Mouse (Mus musculus) c-Kit-positive CD71-positive TER-119-positive erythroid progenitor cells, embryonic 14.5 days (primary cell): ENCODE data around the gene Lhpp.
A peak's percentile ranks its signal among the peaks of the same experiment; 100 is the strongest.

Source experiments
- DNase-seq: peaks from one replicate; pipeline ENCODE4 v3.0.0-alpha.2; 2013; ENCODE audit warnings: low spot score

The Lhpp gene

DNA sequence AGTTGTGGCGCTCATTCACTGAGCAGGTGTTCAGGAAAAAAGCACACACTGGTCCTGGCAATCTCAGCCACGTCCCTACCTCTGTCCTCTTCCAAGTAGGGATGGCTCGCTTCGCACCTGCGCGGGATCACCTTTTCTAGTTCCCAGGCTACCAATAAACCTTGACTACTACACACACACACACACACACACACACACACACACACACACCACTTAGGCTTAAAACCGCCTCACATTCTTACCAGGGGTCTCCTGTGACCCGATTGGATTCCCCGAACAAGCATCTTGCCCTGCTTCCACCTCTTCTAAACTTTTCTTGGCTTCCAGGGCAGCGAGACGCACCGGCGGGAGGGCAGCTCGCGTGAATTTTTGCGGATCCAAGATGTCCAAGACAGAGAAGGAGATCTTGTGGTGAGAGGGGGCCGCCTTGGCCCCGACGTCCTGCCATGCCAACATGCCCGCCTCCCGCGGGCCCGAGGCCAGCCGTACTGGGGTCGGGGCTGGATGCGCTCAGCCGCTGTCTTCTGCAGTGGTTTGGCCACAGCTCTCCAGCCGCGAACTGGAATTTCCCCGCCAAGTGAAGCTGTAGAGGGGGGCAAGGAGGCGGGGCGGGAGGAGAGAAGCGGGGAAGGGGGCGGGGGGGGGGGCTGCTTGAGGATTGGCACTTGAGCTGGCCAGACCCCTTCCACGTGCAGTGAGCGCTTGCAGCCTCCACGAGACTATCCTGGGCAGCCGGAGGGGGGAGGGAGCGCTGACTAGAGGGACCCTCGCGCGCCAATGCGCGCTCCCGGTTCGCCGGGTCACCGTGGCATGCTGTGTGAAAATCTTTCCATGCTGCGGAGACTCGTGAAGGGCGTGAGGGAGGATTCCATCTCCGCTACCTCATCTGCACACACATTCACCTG lies 11.1 kb upstream of the Lhpp start, which contains the start of gene Nkx1-2:
TSS of gene Nkx1-2 (minus strand) at position 567 of the 905 bp plus-strand sequence.
- DNase-seq, result no peak

DNA sequence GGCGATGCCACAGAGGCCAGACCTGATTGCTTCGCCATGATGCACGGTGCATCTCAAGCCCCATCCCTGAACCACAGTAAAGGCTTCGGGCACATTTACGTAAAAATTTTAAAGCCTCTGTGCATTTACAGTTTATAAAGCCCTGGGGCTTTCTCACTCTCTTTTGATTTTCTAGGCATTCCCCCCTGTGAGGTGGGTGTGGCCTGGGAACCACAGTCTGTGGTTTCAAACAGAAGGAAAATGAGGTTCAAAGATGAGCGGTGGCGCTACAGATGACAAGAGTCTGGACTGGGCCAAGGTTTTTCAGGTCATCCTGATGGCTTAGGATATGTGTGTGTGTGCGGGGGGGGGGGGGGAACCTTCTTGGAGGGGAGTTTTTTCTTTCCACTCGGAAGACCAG lies 10.4 kb upstream of the Lhpp start:
- DNase-seq, result no peak

DNA sequence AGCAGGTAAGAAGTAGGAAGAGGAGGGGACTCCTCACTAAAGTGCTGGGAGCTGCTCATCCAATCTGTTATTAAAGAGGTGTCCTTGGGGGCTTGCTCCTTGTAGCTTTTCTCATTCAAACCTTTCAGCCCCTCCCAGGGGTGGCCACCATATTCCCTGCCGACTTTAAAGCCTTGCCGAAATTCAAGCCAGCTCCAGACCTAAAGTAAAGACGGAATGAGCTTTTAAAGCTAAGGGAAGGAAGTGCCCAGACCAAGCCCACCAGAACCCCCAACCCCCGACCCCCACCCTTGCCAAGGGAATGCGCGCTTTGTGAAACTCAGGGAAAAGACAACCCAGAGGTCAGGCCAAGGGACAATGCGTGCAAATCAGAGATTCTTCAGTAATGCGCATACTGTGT lies 9.5 kb upstream of the Lhpp start:
- DNase-seq, result no peak

DNA sequence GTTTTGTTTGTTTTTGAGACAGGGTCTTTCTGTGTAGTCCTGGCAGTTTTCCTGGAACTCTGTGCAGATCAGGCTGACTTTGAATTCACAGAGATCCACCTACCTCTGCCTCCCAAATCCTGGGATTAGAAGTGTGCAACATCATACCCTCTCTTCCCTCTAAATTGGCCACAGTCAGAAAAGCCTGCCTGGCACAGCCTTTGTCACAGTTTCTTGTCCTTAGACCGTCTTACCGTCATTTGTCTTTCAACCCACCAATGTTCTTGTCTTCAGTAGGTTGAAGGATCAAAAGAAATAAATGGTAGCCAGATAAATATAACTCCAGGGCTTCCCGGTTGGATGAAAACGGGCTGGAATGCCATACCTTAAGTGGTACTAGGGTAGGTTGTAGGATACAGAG lies 5.7 kb upstream of the Lhpp start:
- no peak for DNase-seq

DNA sequence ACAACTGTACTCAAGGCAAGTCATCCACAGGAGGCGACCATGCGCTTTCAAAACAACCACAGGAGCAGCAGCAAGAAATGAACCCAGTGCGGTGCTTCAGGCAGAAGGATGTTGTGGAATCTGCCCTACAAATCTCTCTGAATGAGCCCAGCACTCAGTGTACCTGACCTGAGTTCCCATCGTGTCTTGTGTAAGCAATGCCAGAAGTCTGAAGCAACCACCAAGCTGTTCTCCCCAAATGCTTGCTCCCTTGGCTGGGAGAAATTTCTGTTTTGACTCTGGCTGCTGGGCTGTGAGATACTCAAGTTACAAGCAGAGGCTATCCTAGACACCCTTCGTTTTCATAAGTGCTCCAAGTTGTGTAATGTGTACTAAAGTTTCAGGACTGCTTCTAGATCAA lies 4.7 kb upstream of the Lhpp start:
- DNase-seq, result no peak

DNA sequence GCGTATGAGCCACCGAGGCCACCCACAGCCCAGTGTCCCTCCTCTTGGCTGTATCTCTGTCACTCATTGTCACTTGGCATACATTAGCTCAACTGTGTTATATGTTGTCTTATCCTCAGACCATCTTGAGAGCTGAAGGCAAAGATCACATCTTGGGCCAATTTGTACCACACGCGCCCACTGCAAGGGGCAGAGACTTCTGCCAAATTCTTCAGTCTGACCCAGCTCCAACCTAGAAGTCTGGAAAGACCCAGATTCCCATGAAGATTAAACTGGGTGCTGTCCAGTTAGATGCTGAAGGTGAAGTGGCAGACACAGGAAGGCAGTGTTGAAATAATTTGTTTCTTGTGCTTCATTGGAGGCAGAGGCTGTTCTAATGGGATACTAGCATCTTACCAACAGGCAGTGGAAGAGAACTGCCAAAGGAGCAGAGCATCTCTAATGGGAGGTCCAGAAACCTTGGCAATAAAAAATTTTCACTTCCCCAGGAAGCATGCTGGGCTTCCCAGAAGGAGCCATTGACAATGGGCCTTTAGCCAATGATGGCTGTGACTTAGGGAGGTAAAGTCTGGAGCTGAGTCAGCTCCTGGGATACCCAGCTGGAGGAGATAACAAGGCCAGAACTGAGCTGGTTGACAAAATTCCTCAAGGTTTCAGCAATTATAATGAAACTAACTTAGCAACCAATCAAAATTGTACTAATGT lies 2.0 kb upstream of the Lhpp start:
- no peak for DNase-seq

DNA sequence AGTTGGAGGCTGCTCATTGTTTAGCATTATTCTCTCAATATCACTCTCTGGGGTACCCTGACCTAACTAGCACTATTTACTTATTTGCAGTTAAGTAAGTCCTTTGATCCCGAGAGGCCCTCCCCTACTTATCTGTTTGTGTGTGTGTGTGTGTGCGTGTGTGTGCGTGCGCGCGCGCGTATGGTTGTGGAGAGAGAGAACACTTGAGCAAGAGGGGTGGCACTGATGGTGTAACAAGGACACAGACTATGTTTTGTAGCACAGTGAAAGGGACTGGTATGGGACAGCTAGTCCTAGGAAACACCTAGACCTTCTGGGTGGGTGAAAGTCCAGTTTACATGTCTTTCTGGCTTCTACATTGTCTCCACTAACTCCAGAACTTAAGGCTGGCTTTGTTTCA lies 1.1 kb downstream of the Lhpp start:
- no peak for DNase-seq

DNA sequence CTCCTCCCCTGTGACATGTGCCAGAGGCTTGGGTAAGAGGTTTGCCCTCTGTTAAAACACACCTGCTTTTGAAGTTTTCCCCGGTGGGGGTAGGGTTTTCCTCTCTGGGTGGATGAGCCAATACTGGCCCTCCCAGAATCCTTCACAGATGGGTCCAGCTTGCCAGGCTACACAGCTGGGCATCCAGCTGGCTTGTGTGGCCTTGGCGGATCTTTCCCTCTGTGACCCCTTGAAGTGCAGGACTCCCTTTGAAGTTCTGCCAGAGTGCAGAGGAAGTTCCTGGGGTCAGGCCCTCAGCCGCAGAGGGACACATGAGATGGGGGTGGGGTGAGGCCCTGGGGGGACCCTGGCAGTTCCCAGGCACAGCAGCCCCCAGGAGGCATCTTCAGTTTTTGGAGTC lies 4.9 kb downstream of the Lhpp start:
- DNase-seq, result no peak

DNA sequence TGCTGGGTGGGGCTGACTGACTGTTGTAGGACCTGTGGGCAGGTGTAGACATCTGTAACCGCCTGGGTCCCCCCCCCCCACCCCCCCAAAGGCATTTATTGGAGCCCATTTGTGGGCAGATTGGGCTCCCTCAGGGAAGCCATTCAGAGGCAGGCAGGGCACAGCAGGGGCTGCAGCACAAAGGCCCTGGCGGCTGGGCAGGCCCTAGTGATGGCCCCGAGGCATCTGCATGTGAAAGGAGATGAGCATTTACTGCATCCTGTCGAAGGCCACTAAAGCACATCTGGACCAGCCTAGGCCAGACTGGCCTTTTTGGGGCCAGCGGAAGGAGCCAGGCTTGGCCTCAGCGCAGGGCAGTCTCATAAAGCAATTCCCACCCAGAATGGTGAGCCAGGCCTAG lies 6.0 kb downstream of the Lhpp start:
- no peak for DNase-seq

DNA sequence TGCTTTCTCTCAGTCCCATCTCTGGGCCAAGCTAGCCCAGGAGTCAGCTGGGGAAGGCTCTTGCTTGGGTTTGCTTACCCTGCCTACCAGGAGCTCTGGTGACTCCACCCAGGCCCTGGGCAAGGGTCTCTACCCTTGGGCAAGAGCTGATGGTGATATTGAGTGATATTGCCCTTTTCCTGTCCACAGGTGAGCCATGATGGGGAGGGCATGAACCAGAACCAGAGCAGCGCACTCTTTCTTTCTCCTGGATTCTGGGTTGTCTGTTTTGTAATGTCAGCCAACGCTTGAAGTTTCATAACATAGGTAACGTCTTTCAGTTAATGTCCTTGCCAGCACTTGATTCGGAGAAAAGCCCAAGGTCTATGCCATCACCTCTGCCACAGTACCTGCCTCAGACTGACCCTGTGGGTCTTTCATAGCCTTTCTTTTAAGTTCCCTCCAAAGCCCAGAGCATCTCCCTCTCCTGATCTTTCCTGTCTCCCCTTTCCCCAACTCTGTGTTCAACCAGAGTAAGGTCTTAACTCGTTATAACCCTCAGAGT lies 6.7 kb downstream of the Lhpp start:
- DNase-seq, result no peak

DNA sequence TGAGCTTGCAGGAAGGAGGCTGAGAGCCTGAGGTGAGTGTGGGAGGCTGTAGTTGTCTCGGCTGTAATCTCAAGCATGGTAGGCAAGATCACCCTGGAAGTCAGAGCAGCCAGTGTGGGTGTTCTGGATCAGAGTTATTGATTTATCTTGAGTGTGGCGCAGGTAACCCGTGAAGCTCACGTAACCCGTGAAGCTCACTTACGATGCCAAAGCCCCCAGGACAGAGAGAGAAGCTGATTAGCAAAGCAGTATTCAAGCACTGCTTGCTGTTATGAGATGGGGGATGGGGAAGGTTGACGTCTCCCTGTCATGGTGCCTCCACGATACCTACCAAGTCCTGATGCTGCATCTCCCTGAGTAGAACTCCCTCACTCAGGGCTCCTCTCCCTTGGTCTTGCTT lies 9.1 kb downstream of the Lhpp start:
- DNase-seq, result no peak

DNA sequence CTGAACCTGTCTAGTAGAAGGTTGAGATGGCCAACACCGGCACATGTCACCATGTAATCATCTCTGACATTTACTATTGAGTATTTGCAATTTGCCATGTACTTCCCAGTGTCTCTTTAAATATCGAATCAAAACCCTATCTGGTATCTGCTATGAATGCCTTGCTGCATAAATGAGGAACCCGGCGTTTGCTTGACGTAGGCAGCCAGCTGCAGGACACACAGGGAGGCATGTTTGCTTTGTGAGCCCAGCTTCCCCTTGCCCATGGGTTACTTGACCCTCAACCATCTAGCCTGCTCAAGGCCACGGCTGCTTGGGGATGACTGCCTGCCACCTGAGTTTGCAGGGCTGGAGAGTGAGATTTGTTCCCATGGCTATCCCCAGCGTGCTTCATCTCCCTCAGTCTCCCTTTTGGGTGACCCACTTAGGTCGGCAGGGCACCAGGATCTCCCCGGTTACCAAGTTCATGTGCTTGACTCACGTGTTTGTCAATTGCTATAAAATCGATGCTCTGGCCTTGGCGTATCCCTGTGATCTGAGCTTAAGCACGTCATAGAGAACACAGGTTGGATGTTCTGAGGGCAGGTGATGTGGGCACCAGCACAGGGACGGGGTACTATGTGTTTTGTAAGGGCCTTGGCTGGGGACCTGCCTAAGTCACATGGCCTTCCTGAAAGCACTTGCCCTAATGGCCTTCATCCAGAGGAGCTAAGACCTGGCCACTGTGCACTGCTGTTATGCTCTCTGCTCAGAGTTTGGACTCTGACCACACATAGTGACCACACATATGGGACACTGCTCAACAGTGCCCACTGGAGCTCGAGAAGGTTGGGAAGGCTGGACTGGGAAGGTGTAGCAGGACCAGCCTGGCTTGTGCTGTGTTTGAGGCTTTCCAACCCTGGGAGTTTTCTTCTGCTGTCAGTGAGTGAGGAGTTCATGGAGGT lies 9.8 kb downstream of the Lhpp start:
- DNase-seq, result no peak

DNA sequence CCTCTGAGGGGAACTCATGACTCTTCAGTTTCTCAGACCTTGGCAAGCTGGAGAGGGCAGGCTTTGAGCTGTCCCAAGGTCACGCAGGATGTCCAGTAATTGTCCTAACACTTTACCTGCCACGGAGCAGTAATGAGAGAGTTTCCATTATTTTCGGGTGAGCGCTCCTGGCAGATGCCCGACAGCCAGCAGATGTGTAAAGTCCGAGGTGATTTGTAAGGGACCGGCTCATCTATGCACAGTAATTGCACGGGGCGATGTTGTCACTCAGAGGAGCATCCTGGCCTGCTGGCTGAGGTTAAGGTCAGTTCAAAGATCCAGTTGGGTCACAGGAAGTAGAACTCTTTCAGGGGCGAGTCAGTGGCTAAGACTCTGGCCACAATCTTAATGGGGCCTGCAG lies 13.7 kb downstream of the Lhpp start:
- DNase-seq, result no peak

DNA sequence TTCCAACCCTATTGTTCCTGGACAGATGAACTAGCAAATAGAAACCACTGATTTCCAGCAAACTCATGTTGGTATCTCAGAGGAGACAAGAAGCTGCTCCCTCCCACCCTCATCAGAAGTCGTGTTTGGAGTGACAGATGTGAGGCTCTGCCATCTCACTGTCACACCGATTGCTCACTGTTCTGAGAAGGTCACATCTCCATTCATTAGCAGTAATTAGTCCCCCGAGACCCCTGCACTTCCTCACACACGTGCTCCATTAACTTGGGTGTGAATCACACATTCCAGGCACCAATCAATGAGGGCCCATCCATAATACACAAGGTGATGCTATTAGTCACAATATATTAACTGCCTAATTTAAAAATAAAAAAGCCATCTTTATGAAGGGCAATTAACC lies 15.7 kb downstream of the Lhpp start:
- no peak for DNase-seq

DNA sequence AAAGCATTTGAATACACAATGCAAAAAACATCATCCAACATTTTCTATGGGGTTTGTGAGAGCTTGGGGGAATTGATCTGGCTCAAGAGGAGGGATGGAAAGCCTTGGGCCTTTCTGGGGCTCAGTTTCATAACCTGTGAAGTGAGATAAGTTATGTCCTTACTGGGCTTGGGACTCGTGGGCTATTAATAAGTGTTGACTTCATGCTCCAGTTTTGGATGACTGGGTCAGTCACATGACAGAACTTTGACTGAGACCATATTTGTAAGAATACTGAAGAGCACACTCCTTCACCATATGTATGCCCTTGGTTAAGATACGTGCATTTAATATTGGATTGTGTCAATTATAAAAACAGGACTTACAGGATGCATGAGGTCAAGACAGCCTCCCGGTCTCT lies 17.0 kb downstream of the Lhpp start:
- DNase-seq, result no peak

DNA sequence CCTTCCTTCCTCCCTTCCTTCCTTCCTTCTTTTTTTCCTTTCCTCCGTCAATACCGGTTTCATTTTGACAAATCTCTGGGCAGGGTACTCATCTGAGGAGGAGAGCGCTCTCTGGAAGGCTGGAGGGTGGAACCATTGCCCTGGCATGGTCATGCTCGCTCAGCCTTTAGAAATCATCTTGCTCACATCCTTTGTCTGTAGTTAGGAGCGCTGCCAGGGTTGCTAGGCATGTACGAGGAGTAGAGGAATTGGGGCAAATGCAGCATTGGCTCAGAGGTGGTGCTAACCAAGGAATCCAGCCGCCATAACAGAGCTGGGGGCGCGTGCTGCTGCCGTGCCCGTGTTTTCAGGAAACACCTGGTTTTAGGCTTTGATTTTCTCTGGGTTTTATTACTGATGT lies 20.9 kb downstream of the Lhpp start:
- DNase-seq, result no peak

DNA sequence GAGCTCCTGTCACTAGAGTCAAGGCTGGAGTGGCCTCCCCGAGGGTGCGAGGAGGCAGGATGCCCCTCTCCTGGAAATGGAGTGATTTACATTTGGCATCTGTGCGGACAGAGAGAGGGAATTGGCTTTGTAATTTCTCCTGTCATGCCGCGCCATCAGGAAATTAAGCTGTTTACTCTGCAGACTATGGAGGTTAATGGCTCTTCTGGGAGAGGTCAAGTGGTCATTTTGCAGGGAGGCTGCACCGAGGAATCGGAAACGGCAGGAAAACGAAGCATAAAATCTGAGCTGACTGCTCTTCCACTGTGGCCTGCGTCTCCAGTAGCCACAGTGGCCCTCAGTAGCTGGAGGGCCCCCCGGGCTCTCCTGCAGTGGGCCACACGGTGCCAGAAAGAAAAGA lies 26.9 kb downstream of the Lhpp start:
- DNase-seq, result no peak

DNA sequence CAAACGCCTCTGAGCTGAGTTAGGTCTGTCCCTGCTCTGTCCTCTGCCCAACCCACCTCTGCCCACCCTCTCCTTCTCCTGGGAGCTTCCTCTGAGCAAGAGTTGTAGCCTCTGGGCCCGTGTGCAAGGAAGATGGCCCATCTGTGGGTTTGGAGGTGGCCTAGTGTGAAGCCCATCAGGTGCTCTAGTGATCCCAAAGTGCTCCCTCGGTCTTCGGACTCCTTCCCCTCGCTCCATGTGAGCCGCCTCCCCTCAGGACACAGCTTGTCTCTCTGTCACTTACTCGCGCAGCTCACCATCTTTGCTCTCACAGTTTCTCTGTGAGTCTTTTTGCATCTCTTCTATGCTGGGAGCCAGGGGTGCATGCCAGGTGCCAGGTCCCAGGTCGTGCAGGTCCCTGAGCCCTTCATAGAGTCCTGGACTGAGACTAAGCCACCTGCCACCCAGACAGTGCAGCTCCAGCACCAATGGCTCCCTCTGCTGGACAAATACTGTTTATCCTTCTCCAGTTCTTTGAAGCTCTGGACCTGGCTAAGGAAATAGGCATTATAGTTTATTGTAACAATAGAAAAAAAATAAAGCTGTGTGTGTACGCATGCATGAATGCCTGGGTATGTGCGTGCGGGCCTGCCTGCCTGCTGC lies 28.1 kb downstream of the Lhpp start:
- DNase-seq, result peak; percentile 51

DNA sequence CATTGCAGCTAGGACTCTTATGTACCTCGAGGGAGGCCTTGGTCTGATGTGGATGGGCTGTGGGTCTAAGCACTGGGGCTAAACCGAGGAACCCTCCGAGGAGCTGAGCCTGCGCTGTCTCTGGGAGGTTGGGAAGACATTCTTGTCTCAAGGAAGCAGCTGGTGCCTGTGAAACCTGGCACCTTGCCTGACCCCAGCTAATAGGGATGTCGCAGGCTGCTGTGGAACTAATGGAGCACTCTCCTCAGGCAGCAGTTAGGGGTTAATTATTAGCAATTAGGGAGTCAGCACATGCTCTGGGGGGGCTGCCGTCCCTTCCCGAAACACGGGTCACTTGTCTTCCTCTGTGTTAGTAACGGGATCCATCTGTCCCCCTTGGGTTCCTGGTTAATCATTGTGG lies 30.5 kb downstream of the Lhpp start:
- no peak for DNase-seq

DNA sequence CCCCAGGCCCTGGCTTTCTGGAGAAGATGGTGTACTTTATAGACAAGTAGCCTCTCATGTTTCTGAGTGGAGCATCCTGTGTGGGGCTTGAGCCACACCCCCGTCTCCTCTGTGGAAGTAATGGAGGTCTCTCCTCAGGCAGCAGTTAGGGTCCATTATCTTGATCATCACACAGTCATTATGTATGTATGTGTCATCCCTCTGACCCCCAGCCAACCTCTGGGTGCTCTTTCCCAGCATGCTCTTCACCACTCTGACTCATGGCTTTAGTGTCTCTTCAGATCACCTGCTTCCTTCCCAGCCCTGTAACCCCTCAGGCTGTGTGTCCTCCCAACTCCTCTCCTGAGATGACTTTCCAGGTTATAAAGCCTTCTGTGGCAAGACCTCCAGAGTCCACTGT lies 31.2 kb downstream of the Lhpp start:
- DNase-seq, result no peak

DNA sequence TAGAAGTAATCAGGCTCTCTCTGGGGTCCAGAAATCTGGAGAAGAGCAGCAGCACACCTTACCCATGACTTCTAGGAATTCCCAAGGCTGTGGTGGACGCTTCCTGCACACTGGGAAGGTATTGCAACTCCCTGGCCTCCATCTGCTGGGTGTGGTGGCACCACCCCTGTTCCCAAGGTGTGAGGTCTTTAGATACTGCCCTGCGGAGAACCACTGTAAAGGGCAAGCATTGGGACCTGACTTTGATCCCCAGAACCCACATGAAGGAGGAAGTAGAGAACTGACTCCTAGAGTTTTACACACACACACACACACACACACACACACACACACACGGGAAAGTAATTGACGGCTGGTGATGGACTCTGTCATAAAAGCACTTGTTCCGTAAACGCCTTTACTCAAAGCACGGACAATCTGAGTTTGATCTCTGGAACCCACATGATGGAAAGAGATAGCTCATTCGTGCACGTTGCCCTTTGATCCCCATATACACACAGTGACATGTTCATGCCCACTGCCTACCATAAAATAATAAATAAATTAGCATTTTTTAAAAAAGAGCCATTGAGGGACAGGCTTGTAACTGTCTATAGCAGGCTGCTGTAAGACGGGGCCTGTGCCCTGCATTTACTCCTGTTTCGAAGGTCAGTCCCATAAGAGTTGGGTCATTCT lies 34.3 kb downstream of the Lhpp start:
- no peak for DNase-seq
